Mouse (Mus musculus) E14TG2a.4 (cell line): ENCODE results near the gene Osgep.

Experiments
- CTCF ChIP-seq: conservative IDR thresholded peaks from 2 replicates; pipeline ENCODE4 v1.5.1; 2014; ENCODE audit warnings: low read length
- NANOG ChIP-seq: IDR thresholded peaks from 2 replicates; pipeline ENCODE4 v1.6.1; 2014; ENCODE audit warnings: borderline replicate concordance, low read length, mixed read lengths
- POU5F1 ChIP-seq: IDR thresholded peaks from 2 replicates; pipeline ENCODE4 v1.6.1; 2014; ENCODE audit warnings: low read length, borderline replicate concordance

DNA sequence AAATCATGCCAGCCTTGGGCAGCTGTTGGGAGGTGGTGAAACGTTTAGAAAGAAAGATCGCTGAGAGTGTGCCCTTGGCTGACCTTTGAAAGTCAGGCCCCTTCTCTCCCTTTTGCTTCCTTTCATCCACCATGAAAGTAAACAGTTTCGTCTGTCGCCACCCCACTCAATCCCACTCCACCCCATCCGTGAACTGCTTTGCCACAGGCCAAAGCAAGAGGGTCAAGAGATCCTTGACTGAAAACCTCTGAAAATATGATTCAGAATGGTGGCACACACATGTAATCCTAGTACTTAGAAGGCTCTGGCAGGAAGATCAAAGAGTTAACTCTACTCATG lies 53.9 kb downstream of the Osgep start:
- no peak for TF ChIP-seq CTCF
- no peak for TF ChIP-seq POU5F1
- no peak for TF ChIP-seq NANOG
